Mouse (Mus musculus): ENCODE measurements around the gene Cachd1. TPM values are rescaled to one million over a fixed set of nuclear protein-coding genes. Genes with fewer than 3 reads are reported as not detected.

Gene Cachd1
- 11.9 and 14.5 TPM in 2 replicates for polyA plus RNA-seq (2015; fragmentation: Nextera tagmentation; extraction: Ambion mirVana)

DNA sequence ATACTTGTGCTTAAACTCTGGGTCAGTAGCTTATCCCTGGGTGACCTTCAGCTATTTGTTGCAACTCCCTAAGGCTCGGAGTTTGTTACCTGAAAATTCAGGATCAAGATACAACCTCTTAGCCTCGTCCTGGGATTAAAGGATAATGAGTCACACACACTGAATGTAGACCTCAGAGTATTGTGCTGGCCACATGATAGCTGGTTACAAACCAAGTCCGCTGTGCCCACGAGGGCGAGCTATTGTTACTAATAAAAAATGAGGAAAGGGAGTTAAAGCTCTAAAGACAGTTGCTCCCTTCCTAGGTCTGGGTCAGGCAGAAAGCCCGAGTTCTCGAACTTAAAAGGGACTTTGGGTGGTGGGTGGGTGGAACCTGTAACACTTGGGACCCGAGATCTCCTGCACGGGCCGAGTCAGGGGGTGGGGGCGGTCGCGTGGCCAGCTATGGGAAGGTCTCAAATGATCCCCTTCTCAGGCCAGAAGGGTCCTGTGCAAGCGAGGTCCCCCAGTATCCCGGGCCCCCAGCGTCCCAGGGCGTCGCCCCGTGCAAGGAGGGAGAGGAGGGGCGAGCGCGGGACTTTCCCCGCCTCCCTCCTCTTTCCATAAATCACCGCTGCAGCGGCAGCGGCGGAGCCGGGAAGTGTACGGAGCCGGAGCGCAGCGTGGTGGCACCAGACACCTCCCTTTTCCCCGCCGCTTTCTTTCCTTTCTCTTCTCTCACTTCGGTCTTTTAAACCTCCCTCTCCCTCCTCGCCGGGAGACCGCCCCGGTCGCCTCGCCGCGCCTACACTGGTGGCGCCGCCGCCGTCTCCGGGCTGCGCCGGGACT is at the start of gene Cachd1:
Gene Cachd1, plus strand, starts transcription at position 633 of the 828 bp plus-strand sequence.
- Histone ChIP-seq H3K9ac (replicated peaks) (peak within 1 kb of the TSS; percentile 85), H3K9me3 (replicated peaks) (no peaks in the 10 kb centered on the region), H3K36me3 (no peaks in the 10 kb centered on the region), H3K4me1 (peaks cover 42% of the 10 kb centered on the region), H3K4me2 (peak within 1 kb of the TSS; percentile 80), H3K27me3 (replicated peaks) (no peaks in the 10 kb centered on the region), H3K27ac (replicated peaks) (peak within 1 kb of the TSS; percentile 89), H3K4me3 (replicated peaks) (peak within 1 kb of the TSS; percentile 82)
- ATAC-seq (ENCODE audit: low FRiP score) = peak; percentile 81
- under 1% methylated on average over 45 of the region's 50 CpGs for WGBS

DNA sequence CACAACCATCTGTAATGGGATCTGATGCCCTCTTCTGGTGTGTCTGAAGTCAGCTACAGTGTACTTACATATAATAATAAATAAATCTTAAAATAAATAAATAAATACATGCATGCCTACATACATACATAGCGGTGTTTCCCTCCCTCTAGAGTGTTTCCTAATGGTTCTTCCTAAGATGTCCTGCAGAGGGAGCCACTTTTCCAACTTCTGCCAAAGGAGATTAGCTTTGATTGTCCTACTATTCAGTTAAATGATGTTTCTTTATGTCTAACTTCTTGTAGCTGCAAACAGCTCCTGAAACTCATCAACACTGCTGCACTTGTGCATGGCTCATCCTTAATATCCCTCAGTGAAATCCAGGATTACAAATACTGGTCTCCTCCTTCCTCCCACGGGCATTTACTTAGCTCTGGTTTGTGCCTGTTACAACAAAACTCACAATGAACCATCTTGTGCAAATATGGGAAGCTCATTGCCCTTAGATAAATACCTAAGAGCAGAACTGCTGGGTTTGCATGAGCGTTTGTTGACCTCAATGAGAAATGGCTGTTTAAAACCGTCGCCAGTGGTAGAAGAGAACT is 47.5 kb upstream of the Cachd1 start:
- H3K4me2 ChIP-seq = no peak overlapping the region
- 0 out of 2 replicates have a peak, but pooled peaks cover 4% of the 10 kb centered on the region for H3K4me1 ChIP-seq
- WGBS = 63% methylated on average over 5 of the region's 5 CpGs
- no peak for ATAC-seq (ENCODE audit: low FRiP score)
- no peaks in the 10 kb centered on the region for H3K9me3 ChIP-seq (replicated peaks)
- no peak overlapping the region for H3K4me3 ChIP-seq (replicated peaks)
- H3K27me3 ChIP-seq (replicated peaks) = no peaks in the 10 kb centered on the region
- no peak overlapping the region for H3K27ac ChIP-seq (replicated peaks)
- H3K9ac ChIP-seq (replicated peaks) = no peak overlapping the region
- no peaks in the 10 kb centered on the region for H3K36me3 ChIP-seq

GRCm38 (mm10) chr4:100735098-100735935 is 41.2 kb upstream of the Cachd1 start:
- H3K4me1 ChIP-seq = peaks cover 9% of the 10 kb centered on the region; the same call in 1 of the 2 replicates
- H3K27me3 ChIP-seq (replicated peaks) = no peaks in the 10 kb centered on the region
- WGBS = 71% methylated on average over 9 of the region's 9 CpGs
- no peak overlapping the region for H3K4me3 ChIP-seq (replicated peaks)
- H3K9me3 ChIP-seq (replicated peaks) = no peaks in the 10 kb centered on the region
- no peak overlapping the region for H3K27ac ChIP-seq (replicated peaks)
- no peaks in the 10 kb centered on the region for H3K36me3 ChIP-seq
- no peak overlapping the region for H3K9ac ChIP-seq (replicated peaks)
- ATAC-seq (ENCODE audit: low FRiP score) = no peak; the same call in 1 of the 2 replicates
- H3K4me2 ChIP-seq = no peak overlapping the region

DNA sequence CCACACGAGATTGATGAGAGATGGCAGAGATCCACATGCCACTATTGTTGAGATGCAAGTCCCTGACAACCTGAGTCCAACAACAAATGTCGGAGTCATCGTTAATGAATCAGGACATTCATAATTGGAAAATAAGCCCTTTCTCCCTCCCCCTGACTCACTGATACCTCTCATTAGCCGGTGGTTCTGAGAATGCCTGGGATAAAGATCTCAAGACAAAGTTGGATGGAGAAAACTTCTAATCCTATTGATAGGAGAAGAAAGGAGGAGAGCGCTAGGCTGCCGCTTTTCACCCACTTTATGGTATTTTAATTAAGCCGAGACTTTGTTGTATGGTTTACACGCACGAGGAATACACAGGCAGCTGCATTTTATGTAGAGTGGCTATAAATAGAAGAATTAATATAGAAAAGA is 40.5 kb upstream of the Cachd1 start:
- no peak overlapping the region for H3K4me3 ChIP-seq (replicated peaks)
- no peak overlapping the region for H3K4me2 ChIP-seq
- H3K27me3 ChIP-seq (replicated peaks) = no peaks in the 10 kb centered on the region
- no peaks in the 10 kb centered on the region for H3K9me3 ChIP-seq (replicated peaks)
- H3K27ac ChIP-seq (replicated peaks) = no peak overlapping the region
- no peaks in the 10 kb centered on the region for H3K36me3 ChIP-seq
- H3K9ac ChIP-seq (replicated peaks) = no peak overlapping the region
- WGBS = 38% methylated on average over 9 of the region's 9 CpGs
- peak; percentile 24; the same call in 1 of the 2 replicates for ATAC-seq (ENCODE audit: low FRiP score)
- H3K4me1 ChIP-seq = peaks cover 9% of the 10 kb centered on the region; the same call in 1 of the 2 replicates

DNA sequence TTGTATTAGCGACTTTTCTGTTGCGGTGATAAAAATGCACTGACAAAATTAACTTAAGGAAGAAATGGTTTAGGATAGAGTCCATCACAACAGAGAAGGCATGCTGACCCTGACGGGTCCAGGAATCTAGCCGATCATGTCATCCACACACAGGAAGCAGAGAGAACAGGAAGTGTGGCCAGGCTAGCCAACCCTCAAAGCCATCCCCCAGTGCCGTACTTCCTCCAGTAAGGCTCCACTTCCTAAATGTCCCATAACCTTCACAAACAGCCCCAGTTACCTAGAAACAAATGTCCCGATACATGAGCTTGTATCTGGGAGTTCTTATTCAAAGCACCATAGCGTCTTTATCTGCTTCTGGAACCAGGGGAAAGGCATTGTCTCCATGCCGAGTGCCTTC is 32.9 kb upstream of the Cachd1 start:
- Histone ChIP-seq H3K4me3 (replicated peaks) (no peak overlapping the region), H3K27me3 (replicated peaks) (no peaks in the 10 kb centered on the region), H3K27ac (replicated peaks) (no peak overlapping the region), H3K4me2 (no peak overlapping the region), H3K9ac (replicated peaks) (no peak overlapping the region), H3K36me3 (no peaks in the 10 kb centered on the region), H3K9me3 (replicated peaks) (no peaks in the 10 kb centered on the region), H3K4me1 (no peaks in the 10 kb centered on the region)
- ATAC-seq (ENCODE audit: low FRiP score) = no peak
- 88% methylated on average over 8 of the region's 8 CpGs for WGBS

GRCm38 (mm10) chr4:100752278-100752677 is 24.2 kb upstream of the Cachd1 start:
- no peak for ATAC-seq (ENCODE audit: low FRiP score)
- H3K9me3 ChIP-seq (replicated peaks) = no peaks in the 10 kb centered on the region
- no peak overlapping the region for H3K4me2 ChIP-seq
- no peaks in the 10 kb centered on the region for H3K27me3 ChIP-seq (replicated peaks)
- H3K4me1 ChIP-seq = no peaks in the 10 kb centered on the region
- H3K36me3 ChIP-seq = no peaks in the 10 kb centered on the region
- H3K9ac ChIP-seq (replicated peaks) = no peak overlapping the region
- H3K4me3 ChIP-seq (replicated peaks) = no peak overlapping the region
- H3K27ac ChIP-seq (replicated peaks) = no peak overlapping the region
- 91% methylated on average over 2 of the region's 2 CpGs for WGBS

DNA sequence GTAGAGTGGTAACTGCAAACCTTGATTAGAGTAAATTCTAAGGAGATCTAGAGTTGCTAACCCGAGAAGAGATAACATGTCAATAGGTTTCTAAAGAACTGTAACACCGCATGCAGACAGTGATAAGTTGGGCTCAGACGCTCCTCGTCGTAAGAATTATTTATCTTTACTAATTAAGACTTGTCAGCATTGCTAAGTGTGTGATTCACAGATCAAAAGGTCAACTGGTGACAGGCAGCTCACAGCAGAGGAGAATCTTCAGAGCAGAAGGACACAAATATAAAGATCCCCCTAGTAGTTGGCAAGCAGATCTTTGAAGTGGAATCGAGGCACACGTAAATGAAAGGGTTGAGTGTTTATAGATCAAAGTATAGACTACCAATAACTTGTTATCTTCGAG is 20.8 kb upstream of the Cachd1 start:
- Histone ChIP-seq H3K27me3 (replicated peaks) (no peaks in the 10 kb centered on the region), H3K36me3 (no peaks in the 10 kb centered on the region), H3K4me3 (replicated peaks) (no peak overlapping the region), H3K4me1 (no peaks in the 10 kb centered on the region), H3K9ac (replicated peaks) (no peak overlapping the region), H3K4me2 (no peak overlapping the region), H3K9me3 (replicated peaks) (no peaks in the 10 kb centered on the region), H3K27ac (replicated peaks) (no peak overlapping the region)
- ATAC-seq (ENCODE audit: low FRiP score) = no peak
- WGBS = 86% methylated on average over 8 of the region's 8 CpGs

GRCm38 (mm10) chr4:100756499-100756898 is 20.0 kb upstream of the Cachd1 start:
- Histone ChIP-seq H3K4me3 (replicated peaks) (no peak overlapping the region), H3K9me3 (replicated peaks) (no peaks in the 10 kb centered on the region), H3K27ac (replicated peaks) (no peak overlapping the region), H3K4me1 (no peaks in the 10 kb centered on the region), H3K4me2 (no peak overlapping the region), H3K36me3 (no peaks in the 10 kb centered on the region), H3K27me3 (replicated peaks) (no peaks in the 10 kb centered on the region), H3K9ac (replicated peaks) (no peak overlapping the region)
- no peak for ATAC-seq (ENCODE audit: low FRiP score)

DNA sequence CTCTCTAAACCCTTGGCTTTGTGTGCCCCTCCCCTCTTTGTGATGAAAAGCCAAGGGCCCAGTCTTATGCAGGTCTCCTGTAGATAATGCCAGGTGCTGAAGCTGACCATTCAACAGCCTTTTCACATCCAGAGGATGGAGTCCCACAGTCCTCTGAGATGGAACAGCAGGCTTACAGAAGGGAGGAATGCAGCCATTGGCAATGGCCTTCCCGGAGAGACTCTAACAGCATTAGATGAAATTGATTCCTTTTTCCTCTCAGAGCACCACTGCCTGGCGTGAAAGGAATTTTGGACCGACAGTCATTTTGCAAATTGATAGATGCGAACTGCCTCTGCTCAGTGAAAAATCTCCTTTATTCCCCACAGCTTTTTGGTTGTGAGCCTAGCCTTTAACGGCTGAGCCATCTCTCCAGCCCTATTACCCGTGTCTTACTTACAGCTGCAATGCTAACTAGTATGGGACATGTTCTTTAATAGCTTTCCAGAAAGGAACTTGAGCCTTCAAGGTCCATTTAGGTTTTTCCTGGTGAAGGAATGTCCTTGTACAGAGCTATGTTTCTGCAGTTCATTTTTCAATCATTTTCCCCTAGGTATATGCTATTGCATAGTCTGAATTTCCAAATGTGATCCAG is 18.1 kb upstream of the Cachd1 start:
- no peak overlapping the region for H3K9ac ChIP-seq (replicated peaks)
- H3K9me3 ChIP-seq (replicated peaks) = no peaks in the 10 kb centered on the region
- H3K4me2 ChIP-seq = no peak overlapping the region
- H3K4me3 ChIP-seq (replicated peaks) = no peak overlapping the region
- no peaks in the 10 kb centered on the region for H3K4me1 ChIP-seq
- H3K27ac ChIP-seq (replicated peaks) = no peak overlapping the region
- ATAC-seq (ENCODE audit: low FRiP score) = no peak
- 78% methylated on average over 6 of the region's 6 CpGs for WGBS
- H3K27me3 ChIP-seq (replicated peaks) = no peaks in the 10 kb centered on the region
- H3K36me3 ChIP-seq = no peaks in the 10 kb centered on the region

DNA sequence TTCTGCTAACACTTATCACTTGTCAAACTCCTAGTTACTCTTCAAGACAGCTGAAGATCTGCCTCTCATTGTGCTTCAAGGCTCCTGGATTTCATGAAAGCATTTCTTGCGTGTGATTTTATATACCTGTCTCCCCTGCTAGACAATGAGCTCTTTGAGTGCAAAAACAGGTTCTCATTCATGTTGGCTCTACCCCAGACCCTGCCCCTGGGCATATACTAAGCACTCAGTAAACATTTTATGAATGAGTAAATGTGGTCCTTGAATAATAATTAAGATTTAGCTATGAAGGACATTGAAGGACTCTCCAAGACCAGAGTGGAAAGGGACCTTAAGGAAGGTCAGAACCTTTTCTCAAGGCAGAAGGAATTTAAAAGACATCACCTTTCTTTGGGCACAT is 16.9 kb upstream of the Cachd1 start:
- H3K9ac ChIP-seq (replicated peaks) = no peak overlapping the region
- no peak for ATAC-seq (ENCODE audit: low FRiP score)
- WGBS = 83% methylated on average over 1 of the region's 1 CpGs

DNA sequence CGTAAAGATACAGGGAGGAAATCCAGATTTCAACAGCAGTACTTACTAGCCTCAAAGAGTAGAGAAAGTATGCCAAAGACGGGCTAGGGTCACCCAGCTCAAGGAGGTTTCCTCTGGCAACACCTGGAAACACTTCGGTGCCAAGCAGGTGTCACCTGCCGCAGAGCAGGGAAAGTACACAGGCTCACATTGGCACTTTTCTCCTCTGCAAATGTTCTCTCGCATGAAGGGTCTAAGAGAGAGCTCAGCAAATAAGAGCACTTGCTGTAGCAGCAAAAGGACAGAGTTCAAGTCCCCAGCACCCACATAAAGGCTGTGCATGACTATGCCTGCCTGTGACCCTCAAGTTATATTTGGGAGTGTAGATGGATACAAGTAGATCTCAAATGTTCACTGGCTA is 16.1 kb upstream of the Cachd1 start:
- 92% methylated on average over 5 of the region's 5 CpGs for whole genome bisulfite sequencing
- no peak for ATAC-seq (ENCODE audit: low FRiP score)

More for the DNA sequence above, 16.9 kb upstream of the Cachd1 start:
- H3K4me3 ChIP-seq (replicated peaks) = no peak overlapping the region
- no peaks in the 10 kb centered on the region for H3K27me3 ChIP-seq (replicated peaks)
- no peaks in the 10 kb centered on the region for H3K4me1 ChIP-seq
- H3K4me2 ChIP-seq = no peak overlapping the region
- H3K9me3 ChIP-seq (replicated peaks) = no peaks in the 10 kb centered on the region
- no peak overlapping the region for H3K27ac ChIP-seq (replicated peaks)
- H3K36me3 ChIP-seq = no peaks in the 10 kb centered on the region

More for the DNA sequence above, 16.1 kb upstream of the Cachd1 start:
- Histone ChIP-seq H3K9ac (replicated peaks) (no peak overlapping the region), H3K27ac (replicated peaks) (no peak overlapping the region), H3K4me1 (no peaks in the 10 kb centered on the region), H3K36me3 (no peaks in the 10 kb centered on the region), H3K9me3 (replicated peaks) (no peaks in the 10 kb centered on the region), H3K4me3 (replicated peaks) (no peak overlapping the region), H3K27me3 (replicated peaks) (no peaks in the 10 kb centered on the region), H3K4me2 (no peak overlapping the region)

All from neural tube, embryonic 15.5 days (tissue).